Mouse (Mus musculus) stomach, embryonic 16.5 days (tissue): ENCODE measurements around the gene Gpc6. TPM values are rescaled to one million over a fixed set of nuclear protein-coding genes. Genes with fewer than 3 reads are reported as not detected.

Experiments
- ATAC-seq: fragments of 200-750 bp; cut with Nextera tagmentation; 2 replicates; pipeline ENCODE4 v1.8.0; 2017; ENCODE audit warnings: moderate number of reproducible peaks, moderate TSS enrichment; ENCODE audit not compliant: insufficient read depth, low FRiP score
- H3K27ac ChIP-seq: fragments of 300-500 bp; sonication (generic); 2 replicates; pipeline ENCODE4 v1.5.1; 2014; ENCODE audit warnings: low read length
- H3K27me3 ChIP-seq: fragments of 300-500 bp; sonication (generic); 2 replicates; pipeline ENCODE4 v1.6.1; 2014; ENCODE audit warnings: low read length, control low read depth, mixed read lengths; ENCODE audit not compliant: control insufficient read depth, insufficient read depth
- H3K36me3 ChIP-seq: fragments of 300-500 bp; sonication (generic); 2 replicates; pipeline ENCODE4 v1.6.1; 2014; ENCODE audit warnings: low read length; ENCODE audit not compliant: control insufficient read depth, insufficient read depth
- H3K4me1 ChIP-seq: fragments of 300-500 bp; sonication (generic); 2 replicates; pipeline ENCODE4 v1.6.1; 2014; ENCODE audit warnings: low read length, control low read depth, mixed read lengths; ENCODE audit not compliant: control insufficient read depth, insufficient read depth
- H3K4me2 ChIP-seq: fragments of 300-500 bp; sonication (generic); 2 replicates; pipeline ENCODE4 v1.6.1; 2014; ENCODE audit warnings: low read depth, low read length, mixed read lengths
- H3K4me3 ChIP-seq: fragments of 300-500 bp; sonication (generic); replicated peaks from 2 replicates; pipeline ENCODE4 v1.5.1; 2014; ENCODE audit warnings: mild to moderate bottlenecking, low read length
- H3K9ac ChIP-seq: fragments of 300-500 bp; sonication (generic); 2 replicates; pipeline ENCODE4 v1.6.1; 2014; ENCODE audit warnings: low read length
- H3K9me3 ChIP-seq: fragments of 300-500 bp; sonication (generic); replicated peaks from 2 replicates; pipeline ENCODE4 v1.6.1; 2016; ENCODE audit warnings: low read length, control low read depth; ENCODE audit not compliant: control insufficient read depth
- WGBS: fragments of 180-500 bp; shearing (Covaris S2); extraction: QIAGEN DNeasy Blood & Tissue Kit; methylation state at CpG from one replicate; pipeline ENCODE4 v1.1.7; 2014; 5-methylcytosine and 5-hydroxymethylcytosine counted together
- polyA plus RNA-seq: library from polyadenylated mRNA; unstranded; fragments of >200 nt; fragmentation: Nextera tagmentation; extraction: Ambion mirVana; gene quantifications from 2 replicates; pipeline ENCODE4 v1.2.1, GENCODE M21; 2015

Gpc6 gene
- polyA plus RNA-seq, 1 experiment from 2014 or later, result 46.7 TPM

- Histone ChIP-seq H3K4me1 (peaks cover 7% of the 10 kb centered on the region; the same call in 1 of the 2 replicates), H3K4me2 (no peak overlapping the region), H3K4me3 (no peak overlapping the region), H3K9ac (no peak overlapping the region), H3K9me3 (no peaks in the 10 kb centered on the region), H3K27ac (no peak overlapping the region), H3K36me3 (no peaks in the 10 kb centered on the region), H3K27me3 (no peaks in the 10 kb centered on the region)
- WGBS, result 83% methylated on average over 2 of the region's 2 CpGs
- no peak for ATAC-seq
These were observed 595.6 kb downstream of the Gpc6 start for GRCm38 (mm10) chr14:117520706-117521105.

- Histone ChIP-seq H3K27me3 (no peaks in the 10 kb centered on the region), H3K27ac (no peak overlapping the region), H3K4me1 (no peaks in the 10 kb centered on the region), H3K36me3 (no peaks in the 10 kb centered on the region), H3K9me3 (no peaks in the 10 kb centered on the region), H3K4me2 (no peak overlapping the region), H3K9ac (no peak overlapping the region), H3K4me3 (no peak overlapping the region)
- ATAC-seq, result no peak
- 82% methylated on average over 6 of the region's 6 CpGs for WGBS
These were observed 600.0 kb downstream of the Gpc6 start for GRCm38 (mm10) chr14:117525133-117525532.

GRCm38 (mm10) chr14:117527053-117527452, 601.9 kb downstream of the Gpc6 start:
- no peak for ATAC-seq
- 87% methylated on average over 7 of the region's 7 CpGs for WGBS
- no peaks in the 10 kb centered on the region for H3K4me1 ChIP-seq
- H3K4me3 ChIP-seq, result no peak overlapping the region
- no peak overlapping the region for H3K4me2 ChIP-seq
- H3K9ac ChIP-seq, result no peak overlapping the region
- H3K36me3 ChIP-seq, result no peaks in the 10 kb centered on the region
- H3K9me3 ChIP-seq, result no peaks in the 10 kb centered on the region
- H3K27ac ChIP-seq, result no peak overlapping the region
- no peaks in the 10 kb centered on the region for H3K27me3 ChIP-seq

GRCm38 (mm10) chr14:117529439-117529838, 604.3 kb downstream of the Gpc6 start:
- Histone ChIP-seq H3K9me3 (no peaks in the 10 kb centered on the region), H3K4me1 (no peaks in the 10 kb centered on the region), H3K4me2 (no peak overlapping the region), H3K27ac (no peak overlapping the region), H3K27me3 (no peaks in the 10 kb centered on the region), H3K36me3 (no peaks in the 10 kb centered on the region), H3K4me3 (no peak overlapping the region), H3K9ac (no peak overlapping the region)
- no peak for ATAC-seq
- 66% methylated on average over 3 of the region's 3 CpGs for WGBS

- H3K27me3 ChIP-seq, result no peaks in the 10 kb centered on the region
- H3K9me3 ChIP-seq, result no peaks in the 10 kb centered on the region
- no peaks in the 10 kb centered on the region for H3K36me3 ChIP-seq
- H3K9ac ChIP-seq, result no peak overlapping the region
- no peaks in the 10 kb centered on the region for H3K4me1 ChIP-seq
- no peak overlapping the region for H3K27ac ChIP-seq
- ATAC-seq, result no peak
- H3K4me3 ChIP-seq, result no peak overlapping the region
- no peak overlapping the region for H3K4me2 ChIP-seq
These were observed 627.7 kb downstream of the Gpc6 start for GRCm38 (mm10) chr14:117552776-117553175.

- Histone ChIP-seq H3K4me2 (no peak overlapping the region), H3K4me3 (no peak overlapping the region), H3K27ac (no peak overlapping the region), H3K27me3 (no peaks in the 10 kb centered on the region), H3K4me1 (no peaks in the 10 kb centered on the region), H3K9me3 (no peaks in the 10 kb centered on the region), H3K9ac (no peak overlapping the region), H3K36me3 (no peaks in the 10 kb centered on the region)
- WGBS, result 70% methylated on average over 7 of the region's 7 CpGs
- no peak for ATAC-seq
These were observed 631.7 kb downstream of the Gpc6 start for GRCm38 (mm10) chr14:117556715-117557320.

GRCm38 (mm10) chr14:117562146-117562545, 637.0 kb downstream of the Gpc6 start:
- ATAC-seq, result no peak
- 72% methylated on average over 4 of the region's 4 CpGs for WGBS
- Histone ChIP-seq H3K27ac (no peak overlapping the region), H3K4me2 (no peak overlapping the region), H3K36me3 (no peaks in the 10 kb centered on the region), H3K9me3 (no peaks in the 10 kb centered on the region), H3K4me3 (no peak overlapping the region), H3K27me3 (no peaks in the 10 kb centered on the region), H3K9ac (no peak overlapping the region), H3K4me1 (no peaks in the 10 kb centered on the region)

- H3K27ac ChIP-seq, result no peak overlapping the region
- H3K9ac ChIP-seq, result no peak overlapping the region
- H3K4me2 ChIP-seq, result no peak overlapping the region
- 86% methylated on average over 4 of the region's 4 CpGs for WGBS
- ATAC-seq, result no peak
- H3K4me1 ChIP-seq, result peaks cover 3% of the 10 kb centered on the region; the same call in 1 of the 2 replicates
- H3K4me3 ChIP-seq, result no peak overlapping the region
- no peaks in the 10 kb centered on the region for H3K36me3 ChIP-seq
- H3K9me3 ChIP-seq, result no peaks in the 10 kb centered on the region
- H3K27me3 ChIP-seq, result no peaks in the 10 kb centered on the region
These were observed 644.2 kb downstream of the Gpc6 start for GRCm38 (mm10) chr14:117569278-117569677.

GRCm38 (mm10) chr14:117572213-117572612, 647.1 kb downstream of the Gpc6 start:
- H3K4me2 ChIP-seq, result no peak overlapping the region
- no peak overlapping the region for H3K9ac ChIP-seq
- no peaks in the 10 kb centered on the region for H3K36me3 ChIP-seq
- H3K27ac ChIP-seq, result no peak overlapping the region
- WGBS, result 52% methylated on average over 8 of the region's 8 CpGs
- H3K27me3 ChIP-seq, result no peaks in the 10 kb centered on the region
- peaks cover 3% of the 10 kb centered on the region; the same call in 1 of the 2 replicates for H3K4me1 ChIP-seq
- ATAC-seq, result no peak
- no peaks in the 10 kb centered on the region for H3K9me3 ChIP-seq
- H3K4me3 ChIP-seq, result no peak overlapping the region
